Mouse (Mus musculus): ENCODE results near the gene Kcng4. TPM values are rescaled to one million over a fixed set of nuclear protein-coding genes. Genes with fewer than 3 reads are reported as not detected.

Gene Kcng4
- polyA plus RNA-seq, 2 experiments, result 0.11 to 0.14 TPM

DNA sequence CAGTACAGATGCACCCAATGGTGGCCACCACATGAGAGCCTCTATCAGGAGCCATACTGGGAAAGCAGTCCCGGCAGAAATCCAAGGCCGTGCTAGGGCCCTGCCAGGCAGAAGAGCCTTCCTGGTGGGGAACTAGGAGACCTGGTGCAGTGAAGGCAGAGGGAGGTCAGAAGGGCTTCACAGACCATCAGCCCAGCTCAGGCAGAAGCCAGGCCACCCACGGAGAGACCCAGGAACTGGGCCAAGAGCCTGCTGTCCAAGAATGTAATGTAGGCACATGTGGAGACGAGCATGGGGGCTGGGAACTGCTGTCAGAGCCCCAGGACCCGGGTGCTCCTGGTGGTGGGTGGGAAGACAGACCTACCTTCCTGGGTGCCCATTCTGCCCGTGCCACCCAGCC, 29.8 kb upstream of the Kcng4 start:
- no peak for ATAC-seq (ENCODE audit: low FRiP score, low read depth)
- no peaks in the 10 kb centered on the region for H3K9me3 ChIP-seq (ENCODE audit: control insufficient read depth, low read length)
- no peak overlapping the region for H3K9ac ChIP-seq (ENCODE audit: low read depth, low read length, severe bottlenecking)
- no peaks in the 10 kb centered on the region for H3K27me3 ChIP-seq (ENCODE audit: control insufficient read depth, insufficient read depth, low read length)
- peaks cover 5% of the 10 kb centered on the region; the same call in 1 of the 2 replicates for H3K4me1 ChIP-seq (ENCODE audit: control insufficient read depth, insufficient read depth, low read length)
- no peak for TF ChIP-seq POLR2A (IDR thresholded peaks at IDR 0.05; ENCODE audit: borderline replicate concordance, extremely low read depth, insufficient read depth, insufficient read length)
- no peaks in the 10 kb centered on the region for H3K36me3 ChIP-seq (ENCODE audit: control insufficient read depth, insufficient read depth, low read length)
- no peak overlapping the region for H3K27ac ChIP-seq (replicated peaks; ENCODE audit: low read depth, low read length)
- no peak overlapping the region for H3K4me3 ChIP-seq (replicated peaks; ENCODE audit: low read length)
- H3K4me2 ChIP-seq (replicated peaks; ENCODE audit: low read depth, low read length, severe bottlenecking), result no peak overlapping the region
- no peak for DNase-seq (ENCODE audit: low spot score)
- WGBS, result 77% methylated on average over 6 of the region's 6 CpGs

DNA sequence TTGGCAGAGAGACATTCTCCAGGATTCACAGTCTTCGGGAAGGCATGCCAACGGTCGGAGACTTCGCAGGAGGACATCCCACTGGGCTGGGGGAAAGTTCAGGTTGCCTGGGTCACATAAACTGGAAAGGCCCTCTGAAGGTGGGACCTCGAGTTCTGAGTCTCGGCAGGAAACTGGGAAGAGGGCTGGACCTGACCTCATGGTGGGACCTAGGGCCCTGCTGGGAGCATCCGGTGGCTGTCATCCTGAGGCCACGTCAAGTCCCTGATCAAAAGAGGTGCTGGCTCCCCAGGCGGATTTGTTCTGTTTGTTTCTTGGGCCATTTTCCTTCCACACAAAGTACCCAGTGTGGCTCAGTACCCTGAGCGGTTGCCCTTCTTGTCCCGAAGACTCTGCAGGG, 28.0 kb upstream of the Kcng4 start:
- no peak for TF ChIP-seq POLR2A (IDR thresholded peaks at IDR 0.05; ENCODE audit: borderline replicate concordance, extremely low read depth, insufficient read depth, insufficient read length)
- DNase-seq (ENCODE audit: low spot score) (no peak), ATAC-seq (ENCODE audit: low FRiP score, low read depth) (no peak)
- H3K4me2 ChIP-seq (replicated peaks; ENCODE audit: low read depth, low read length, severe bottlenecking), result no peak overlapping the region
- H3K4me3 ChIP-seq (replicated peaks; ENCODE audit: low read length), result no peak overlapping the region
- H3K9me3 ChIP-seq (ENCODE audit: control insufficient read depth, low read length), result no peaks in the 10 kb centered on the region
- WGBS, result 59% methylated on average over 11 of the region's 11 CpGs
- no peaks in the 10 kb centered on the region for H3K27me3 ChIP-seq (ENCODE audit: control insufficient read depth, insufficient read depth, low read length)
- no peaks in the 10 kb centered on the region for H3K36me3 ChIP-seq (ENCODE audit: control insufficient read depth, insufficient read depth, low read length)
- H3K9ac ChIP-seq (ENCODE audit: low read depth, low read length, severe bottlenecking), result no peak overlapping the region
- H3K4me1 ChIP-seq (ENCODE audit: control insufficient read depth, insufficient read depth, low read length), result peaks cover 5% of the 10 kb centered on the region; the same call in 1 of the 2 replicates
- no peak overlapping the region for H3K27ac ChIP-seq (replicated peaks; ENCODE audit: low read depth, low read length)

DNA sequence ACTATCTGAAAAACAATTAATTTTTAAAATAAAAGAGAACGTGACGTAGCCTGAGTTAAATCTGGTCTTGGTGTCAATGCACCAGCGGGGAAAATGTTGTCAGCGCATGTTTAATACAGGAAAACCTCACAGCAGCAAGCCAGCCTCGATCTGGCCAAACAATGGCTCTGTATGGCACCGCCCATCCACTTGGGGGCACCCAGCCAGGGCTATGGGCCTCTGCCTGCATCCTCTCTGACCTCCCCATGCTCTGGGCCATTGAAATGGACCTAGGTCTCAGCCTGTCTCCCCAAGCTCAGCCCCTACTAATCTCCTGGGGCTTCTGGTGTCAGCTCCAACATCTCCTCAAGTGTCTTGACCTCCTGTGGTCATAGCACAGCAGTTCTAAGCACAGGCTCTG, 26.4 kb upstream of the Kcng4 start:
- peaks cover 5% of the 10 kb centered on the region; the same call in 1 of the 2 replicates for H3K4me1 ChIP-seq (ENCODE audit: control insufficient read depth, insufficient read depth, low read length)
- no peak for TF ChIP-seq POLR2A (IDR thresholded peaks at IDR 0.05; ENCODE audit: borderline replicate concordance, extremely low read depth, insufficient read depth, insufficient read length)
- whole genome bisulfite sequencing, result 78% methylated on average over 6 of the region's 6 CpGs

DNA sequence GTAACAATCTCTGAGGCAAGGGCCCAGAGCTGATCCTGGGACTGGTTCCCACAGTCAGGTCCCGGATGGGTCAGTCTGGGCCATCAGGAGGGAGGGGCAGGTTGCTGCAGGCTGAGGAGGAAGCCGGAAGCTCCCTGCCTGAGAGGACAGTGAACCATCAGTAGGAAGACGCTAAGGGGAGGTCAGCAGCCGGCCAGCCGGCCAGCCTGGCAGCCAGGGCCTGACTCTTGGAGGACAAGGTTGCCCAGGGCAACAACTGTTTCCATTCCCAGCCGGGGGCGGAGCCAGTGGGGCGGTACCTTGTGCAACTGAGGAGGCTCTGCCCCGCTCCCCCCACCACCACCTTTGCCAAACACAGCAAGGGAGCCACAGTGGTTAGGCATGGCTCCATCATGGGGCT, 25.6 kb upstream of the Kcng4 start:
- WGBS, result 11% methylated on average over 9 of the region's 9 CpGs
- ATAC-seq (ENCODE audit: low FRiP score, low read depth), result no peak
- no peak overlapping the region for H3K9ac ChIP-seq (ENCODE audit: low read depth, low read length, severe bottlenecking)

More for the DNA sequence above, 26.4 kb upstream of the Kcng4 start:
- no peaks in the 10 kb centered on the region for H3K27me3 ChIP-seq (ENCODE audit: control insufficient read depth, insufficient read depth, low read length)
- H3K9me3 ChIP-seq (ENCODE audit: control insufficient read depth, low read length), result no peaks in the 10 kb centered on the region
- DNase-seq (ENCODE audit: low spot score), result no peak
- no peak overlapping the region for H3K9ac ChIP-seq (ENCODE audit: low read depth, low read length, severe bottlenecking)
- no peak overlapping the region for H3K4me2 ChIP-seq (replicated peaks; ENCODE audit: low read depth, low read length, severe bottlenecking)
- no peak for ATAC-seq (ENCODE audit: low FRiP score, low read depth)
- H3K36me3 ChIP-seq (ENCODE audit: control insufficient read depth, insufficient read depth, low read length), result no peaks in the 10 kb centered on the region
- no peak overlapping the region for H3K4me3 ChIP-seq (replicated peaks; ENCODE audit: low read length)
- no peak overlapping the region for H3K27ac ChIP-seq (replicated peaks; ENCODE audit: low read depth, low read length)

DNA sequence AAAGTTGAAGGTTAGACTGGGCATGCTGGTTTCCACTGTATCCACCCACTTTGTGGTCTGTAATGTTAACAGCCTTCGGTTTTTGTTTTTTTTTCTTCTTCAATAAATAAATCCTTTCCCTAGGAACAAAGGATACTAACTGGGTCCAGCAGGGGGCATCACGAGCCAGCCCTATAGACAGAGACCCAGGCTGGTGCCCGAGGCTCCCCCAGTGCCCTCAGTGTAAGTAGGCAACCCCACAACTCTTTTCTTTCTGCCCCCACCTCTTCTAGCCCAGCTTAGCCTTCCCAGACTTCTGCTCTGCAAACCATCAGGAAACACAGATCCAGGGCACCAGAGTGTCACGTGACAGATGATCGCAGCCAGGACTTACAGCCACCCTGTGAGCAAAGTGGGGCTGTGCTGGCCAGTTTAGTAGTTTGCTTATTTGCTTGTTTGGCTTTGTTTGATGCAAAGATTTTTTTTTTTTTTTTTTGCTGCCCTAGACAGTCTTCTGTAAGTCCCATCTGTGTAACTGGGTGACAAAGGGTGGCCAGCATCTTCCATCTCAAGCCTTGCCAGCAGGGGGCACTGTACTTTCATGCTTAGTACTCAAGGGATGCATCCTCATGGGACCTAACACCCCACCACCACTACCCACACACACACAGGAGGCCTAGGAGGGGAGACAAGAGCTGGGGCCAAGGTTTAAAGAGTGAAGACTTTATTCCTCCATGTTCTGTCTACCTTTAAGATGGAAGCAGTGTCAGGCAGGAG, 21.4 kb upstream of the Kcng4 start:
- Histone ChIP-seq H3K27ac (replicated peaks; ENCODE audit: low read depth, low read length) (no peak overlapping the region), H3K4me1 (ENCODE audit: control insufficient read depth, insufficient read depth, low read length) (peaks cover 5% of the 10 kb centered on the region; the same call in 1 of the 2 replicates), H3K27me3 (ENCODE audit: control insufficient read depth, insufficient read depth, low read length) (no peaks in the 10 kb centered on the region), H3K4me2 (replicated peaks; ENCODE audit: low read depth, low read length, severe bottlenecking) (no peak overlapping the region), H3K4me3 (replicated peaks; ENCODE audit: low read length) (no peak overlapping the region), H3K36me3 (ENCODE audit: control insufficient read depth, insufficient read depth, low read length) (no peaks in the 10 kb centered on the region), H3K9ac (ENCODE audit: low read depth, low read length, severe bottlenecking) (no peak overlapping the region), H3K9me3 (ENCODE audit: control insufficient read depth, low read length) (no peaks in the 10 kb centered on the region)
- DNase-seq (ENCODE audit: low spot score) (no peak), ATAC-seq (ENCODE audit: low FRiP score, low read depth) (no peak)
- WGBS, result 47% methylated on average over 5 of the region's 5 CpGs
- TF ChIP-seq POLR2A (IDR thresholded peaks at IDR 0.05; ENCODE audit: borderline replicate concordance, extremely low read depth, insufficient read depth, insufficient read length), result no peak

More for the DNA sequence above, 25.6 kb upstream of the Kcng4 start:
- no peak for DNase-seq (ENCODE audit: low spot score)
- Histone ChIP-seq H3K36me3 (ENCODE audit: control insufficient read depth, insufficient read depth, low read length) (no peaks in the 10 kb centered on the region), H3K4me1 (ENCODE audit: control insufficient read depth, insufficient read depth, low read length) (peaks cover 5% of the 10 kb centered on the region; the same call in 1 of the 2 replicates), H3K27me3 (ENCODE audit: control insufficient read depth, insufficient read depth, low read length) (no peaks in the 10 kb centered on the region), H3K4me2 (replicated peaks; ENCODE audit: low read depth, low read length, severe bottlenecking) (no peak overlapping the region), H3K9me3 (ENCODE audit: control insufficient read depth, low read length) (no peaks in the 10 kb centered on the region), H3K4me3 (replicated peaks; ENCODE audit: low read length) (no peak overlapping the region), H3K27ac (replicated peaks; ENCODE audit: low read depth, low read length) (no peak overlapping the region)
- TF ChIP-seq POLR2A (IDR thresholded peaks at IDR 0.05; ENCODE audit: borderline replicate concordance, extremely low read depth, insufficient read depth, insufficient read length), result no peak
